Mouse (Mus musculus) heart, embryonic 11.5 days (tissue): ENCODE data around the gene Ogfod1. TPM values are rescaled to one million over a fixed set of nuclear protein-coding genes. Genes with fewer than 3 reads are reported as not detected.

Experiments used
- ATAC-seq: fragments of 200-750 bp; cut with Nextera tagmentation; replicated peaks from 2 replicates; pipeline ENCODE4 v1.8.0; 2017; ENCODE audit warnings: moderate library complexity; ENCODE audit not compliant: insufficient number of reproducible peaks, low FRiP score, low TSS enrichment
- H3K27ac ChIP-seq: fragments of 300-500 bp; sonication (generic); 2 replicates; pipeline ENCODE4 v1.5.1; 2014; ENCODE audit warnings: mild to moderate bottlenecking, low read depth, low read length
- H3K27me3 ChIP-seq: fragments of 300-500 bp; sonication (generic); 2 replicates; pipeline ENCODE4 v1.6.1; 2014; ENCODE audit warnings: mild to moderate bottlenecking, low read length, mixed read lengths; ENCODE audit not compliant: control insufficient read depth, insufficient read depth
- H3K36me3 ChIP-seq: fragments of 300-500 bp; sonication (generic); 2 replicates; pipeline ENCODE4 v1.6.1; 2014; ENCODE audit warnings: mild to moderate bottlenecking, low read length, moderate library complexity, mixed read lengths; ENCODE audit not compliant: control insufficient read depth, insufficient read depth
- H3K4me1 ChIP-seq: fragments of 300-500 bp; sonication (generic); 2 replicates; pipeline ENCODE4 v1.6.1; 2014; ENCODE audit warnings: low read length; ENCODE audit not compliant: control insufficient read depth, insufficient read depth
- H3K4me2 ChIP-seq: fragments of 300-500 bp; sonication (generic); 2 replicates; pipeline ENCODE4 v1.6.1; 2014; ENCODE audit warnings: mild to moderate bottlenecking, moderate library complexity
- H3K4me3 ChIP-seq: fragments of 300-500 bp; sonication (generic); 2 replicates; pipeline ENCODE4 v1.5.1; 2014; ENCODE audit warnings: low read depth, low read length
- H3K9ac ChIP-seq: fragments of 300-500 bp; sonication (generic); 2 replicates; pipeline ENCODE4 v1.6.1; 2014; ENCODE audit warnings: mild to moderate bottlenecking, low read depth, low read length, moderate library complexity
- H3K9me3 ChIP-seq: fragments of 300-500 bp; sonication (generic); replicated peaks from 2 replicates; pipeline ENCODE4 v1.6.1; 2016; ENCODE audit warnings: low read length; ENCODE audit not compliant: control insufficient read depth
- WGBS: fragments of 180-500 bp; shearing (Covaris S2); extraction: QIAGEN DNeasy Blood & Tissue Kit; methylation state at CpG from one replicate; pipeline ENCODE4 v1.1.7; 2014; ENCODE audit not compliant: insufficient replicate concordance; 5-methylcytosine and 5-hydroxymethylcytosine counted together
- polyA plus RNA-seq: library from polyadenylated mRNA; unstranded; fragments of >200 nt; fragmentation: Nextera tagmentation; extraction: Ambion mirVana; gene quantifications from 2 replicates; pipeline ENCODE4 v1.2.1, GENCODE M21; 2014

Ogfod1 gene
- polyA plus RNA-seq, 1 experiment from 2014 or later = 13.9 TPM

GRCm38 (mm10) chr8:94047845-94048244 lies 10.8 kb downstream of the Ogfod1 start:
- ATAC-seq = no peak
- H3K4me2 ChIP-seq = no peak overlapping the region
- no peaks in the 10 kb centered on the region for H3K27me3 ChIP-seq
- no peak overlapping the region for H3K4me3 ChIP-seq
- WGBS = 87% methylated on average over 2 of the region's 2 CpGs
- no peaks in the 10 kb centered on the region for H3K36me3 ChIP-seq
- no peaks in the 10 kb centered on the region for H3K9me3 ChIP-seq
- no peaks in the 10 kb centered on the region for H3K4me1 ChIP-seq
- H3K27ac ChIP-seq = no peak overlapping the region
- H3K9ac ChIP-seq = no peak overlapping the region

GRCm38 (mm10) chr8:94052696-94053095 lies 15.7 kb downstream of the Ogfod1 start:
- Histone ChIP-seq H3K27ac (no peak overlapping the region), H3K4me3 (no peak overlapping the region), H3K9me3 (no peaks in the 10 kb centered on the region), H3K9ac (no peak overlapping the region), H3K4me1 (no peaks in the 10 kb centered on the region), H3K27me3 (no peaks in the 10 kb centered on the region), H3K4me2 (no peak overlapping the region), H3K36me3 (no peaks in the 10 kb centered on the region)
- WGBS = 71% methylated on average over 12 of the region's 12 CpGs
- no peak for ATAC-seq

- no peak for ATAC-seq
- Histone ChIP-seq H3K27me3 (no peaks in the 10 kb centered on the region), H3K4me3 (no peak overlapping the region), H3K9ac (no peak overlapping the region), H3K27ac (no peak overlapping the region), H3K9me3 (no peaks in the 10 kb centered on the region), H3K4me2 (no peak overlapping the region), H3K36me3 (peaks cover 5% of the 10 kb centered on the region; the same call in 1 of the 2 replicates), H3K4me1 (no peaks in the 10 kb centered on the region)
- 54% methylated on average over 6 of the region's 6 CpGs for WGBS
Observed at GRCm38 (mm10) chr8:94057157-94057854, 20.3 kb downstream of the Ogfod1 start.

GRCm38 (mm10) chr8:94066121-94066863 lies 29.3 kb downstream of the Ogfod1 start:
- WGBS = 83% methylated on average over 11 of the region's 11 CpGs
- Histone ChIP-seq H3K27me3 (no peaks in the 10 kb centered on the region), H3K4me3 (no peak overlapping the region), H3K4me1 (no peaks in the 10 kb centered on the region), H3K9ac (no peak overlapping the region), H3K27ac (no peak overlapping the region), H3K36me3 (peaks cover 5% of the 10 kb centered on the region; the same call in 1 of the 2 replicates), H3K9me3 (no peaks in the 10 kb centered on the region), H3K4me2 (no peak overlapping the region)
- ATAC-seq = no peak

GRCm38 (mm10) chr8:94068793-94069192 lies 31.8 kb downstream of the Ogfod1 start:
- H3K36me3 ChIP-seq = 0 out of 2 replicates have a peak, but pooled peaks cover 3% of the 10 kb centered on the region
- H3K27me3 ChIP-seq = no peaks in the 10 kb centered on the region
- H3K9ac ChIP-seq = no peak overlapping the region
- H3K4me3 ChIP-seq = no peak overlapping the region
- no peaks in the 10 kb centered on the region for H3K4me1 ChIP-seq
- no peaks in the 10 kb centered on the region for H3K9me3 ChIP-seq
- 90% methylated on average over 7 of the region's 7 CpGs for WGBS
- H3K4me2 ChIP-seq = no peak overlapping the region
- no peak overlapping the region for H3K27ac ChIP-seq
- no peak for ATAC-seq

GRCm38 (mm10) chr8:94076461-94077192 lies 39.6 kb downstream of the Ogfod1 start:
- ATAC-seq = no peak
- H3K36me3 ChIP-seq = no peaks in the 10 kb centered on the region
- no peak overlapping the region for H3K27ac ChIP-seq
- no peaks in the 10 kb centered on the region for H3K27me3 ChIP-seq
- H3K4me3 ChIP-seq = no peak overlapping the region
- H3K4me2 ChIP-seq = no peak overlapping the region
- no peaks in the 10 kb centered on the region for H3K9me3 ChIP-seq
- H3K9ac ChIP-seq = no peak overlapping the region
- 84% methylated on average over 12 of the region's 12 CpGs for WGBS
- no peaks in the 10 kb centered on the region for H3K4me1 ChIP-seq

GRCm38 (mm10) chr8:94087964-94088363 lies 51.0 kb downstream of the Ogfod1 start:
- WGBS = 75% methylated on average over 9 of the region's 9 CpGs
- no peak overlapping the region for H3K4me3 ChIP-seq
- no peak for ATAC-seq

GRCm38 (mm10) chr8:94089715-94090114 lies 52.7 kb downstream of the Ogfod1 start:
- 65% methylated on average over 6 of the region's 6 CpGs for WGBS
- Histone ChIP-seq H3K4me3 (no peak overlapping the region), H3K4me1 (no peaks in the 10 kb centered on the region), H3K9me3 (no peaks in the 10 kb centered on the region), H3K27ac (no peak overlapping the region), H3K27me3 (no peaks in the 10 kb centered on the region), H3K4me2 (no peak overlapping the region), H3K9ac (no peak overlapping the region), H3K36me3 (no peaks in the 10 kb centered on the region)
- no peak for ATAC-seq

More at GRCm38 (mm10) chr8:94087964-94088363, 51.0 kb downstream of the Ogfod1 start:
- Histone ChIP-seq H3K36me3 (no peaks in the 10 kb centered on the region), H3K9ac (no peak overlapping the region), H3K27ac (no peak overlapping the region), H3K4me1 (no peaks in the 10 kb centered on the region), H3K27me3 (no peaks in the 10 kb centered on the region), H3K4me2 (no peak overlapping the region), H3K9me3 (no peaks in the 10 kb centered on the region)
